Mouse (Mus musculus): ENCODE measurements around the gene Adamts8.

The Adamts8 gene

DNA sequence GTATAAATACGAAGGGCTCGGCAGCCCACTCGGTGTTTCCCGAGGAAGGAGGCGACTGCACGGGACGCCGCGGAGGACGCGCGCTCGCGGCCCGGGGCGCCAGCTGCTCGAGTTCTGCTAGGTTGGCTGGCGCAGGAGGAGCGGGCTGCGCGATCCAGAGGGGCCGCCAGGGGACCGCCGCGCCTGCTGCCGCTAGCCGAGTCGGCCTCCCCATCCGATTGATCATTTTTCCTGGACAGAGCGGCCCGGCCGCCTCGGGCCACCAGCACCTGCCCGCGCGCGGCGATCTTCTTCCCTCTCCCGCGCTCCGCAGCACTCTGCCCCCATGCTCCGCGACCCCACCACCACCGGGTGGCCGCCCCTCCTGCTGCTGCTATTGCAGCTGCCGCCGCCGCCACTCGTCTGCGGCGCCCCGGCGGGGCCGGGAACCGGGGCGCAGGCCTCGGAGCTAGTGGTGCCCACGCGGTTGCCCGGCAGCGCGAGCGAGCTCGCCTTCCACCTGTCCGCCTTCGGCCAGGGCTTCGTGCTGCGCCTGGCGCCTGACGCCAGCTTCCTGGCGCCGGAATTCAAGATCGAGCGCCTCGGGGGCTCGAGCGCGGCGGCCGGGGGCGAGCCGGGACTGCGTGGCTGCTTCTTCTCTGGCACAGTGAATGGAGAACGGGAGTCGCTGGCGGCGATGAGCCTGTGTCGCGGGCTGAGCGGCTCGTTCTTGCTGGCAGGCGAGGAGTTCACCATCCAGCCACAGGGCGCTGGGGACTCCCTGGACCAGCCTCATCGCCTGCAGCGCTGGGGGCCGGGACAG is at the start of gene Adamts8:
Adamts8 (plus strand) TSS at position 51 of the 802 bp plus-strand sequence.
- in situ Hi-C loops (cut with MboI; ENCODE audit: low sequenced_read_pairs), result no loop called here

DNA sequence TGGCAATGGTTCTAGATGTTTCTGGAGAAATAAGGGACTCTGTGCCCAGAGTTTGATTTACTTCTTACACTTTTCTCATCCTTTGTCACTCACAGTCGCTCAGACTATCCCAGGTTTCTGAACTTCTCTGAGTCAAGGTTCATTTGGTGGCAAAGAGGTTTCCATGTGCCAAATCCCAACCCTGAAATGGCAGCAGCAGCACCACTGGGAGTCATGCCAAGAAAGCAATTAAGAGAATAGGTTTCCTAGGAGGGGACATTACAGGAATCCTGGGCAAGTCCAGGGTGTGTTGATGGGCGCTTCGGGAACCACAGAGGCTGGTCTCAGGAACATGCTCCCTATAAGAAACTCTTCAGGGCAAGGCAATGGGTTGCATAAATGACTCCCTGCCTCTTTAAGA is 46.7 kb upstream of the Adamts8 start:
- in situ Hi-C loops (cut with MboI; ENCODE audit: low sequenced_read_pairs), result no loop called here

DNA sequence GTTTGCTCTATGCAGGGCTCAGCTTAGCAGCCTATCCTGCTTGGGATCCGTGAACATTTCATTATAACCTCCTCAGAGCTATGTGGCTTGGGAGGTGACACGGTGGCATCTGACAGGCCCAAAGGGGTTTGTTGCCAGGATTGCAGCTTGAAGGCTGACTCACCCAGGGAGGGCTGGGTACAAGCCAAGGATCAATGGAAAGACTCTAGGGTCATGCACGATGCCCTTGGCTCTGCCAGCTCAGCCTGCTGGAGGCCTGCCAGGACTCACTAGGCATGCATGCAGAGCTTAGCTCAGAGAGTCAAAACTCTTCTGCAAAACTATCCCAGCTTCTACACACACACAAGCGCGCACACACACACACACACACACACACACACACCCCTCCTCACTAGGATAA is 45.6 kb upstream of the Adamts8 start:
- in situ Hi-C loops (cut with MboI; ENCODE audit: low sequenced_read_pairs), result no loop called here

DNA sequence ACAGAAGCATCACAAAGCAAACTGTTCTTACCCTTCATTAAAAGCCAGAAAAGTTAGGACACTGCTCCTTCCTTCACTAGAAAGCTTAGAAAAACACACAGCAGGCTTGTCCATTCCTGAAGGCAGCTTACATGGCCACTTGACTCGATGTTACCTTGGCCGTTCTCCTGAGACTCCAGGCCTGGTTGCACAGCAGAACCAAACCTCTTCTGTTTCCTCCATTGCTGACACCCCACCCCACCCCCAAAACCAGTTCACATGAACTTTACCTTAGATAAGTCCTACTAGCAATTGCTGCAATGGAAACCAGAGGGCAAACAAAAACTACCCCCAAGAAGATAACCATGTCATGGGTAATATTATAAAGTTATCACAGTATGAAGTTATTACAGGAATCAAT is 45.2 kb upstream of the Adamts8 start:
- in situ Hi-C loops (cut with MboI; ENCODE audit: low sequenced_read_pairs), result no loop called here

DNA sequence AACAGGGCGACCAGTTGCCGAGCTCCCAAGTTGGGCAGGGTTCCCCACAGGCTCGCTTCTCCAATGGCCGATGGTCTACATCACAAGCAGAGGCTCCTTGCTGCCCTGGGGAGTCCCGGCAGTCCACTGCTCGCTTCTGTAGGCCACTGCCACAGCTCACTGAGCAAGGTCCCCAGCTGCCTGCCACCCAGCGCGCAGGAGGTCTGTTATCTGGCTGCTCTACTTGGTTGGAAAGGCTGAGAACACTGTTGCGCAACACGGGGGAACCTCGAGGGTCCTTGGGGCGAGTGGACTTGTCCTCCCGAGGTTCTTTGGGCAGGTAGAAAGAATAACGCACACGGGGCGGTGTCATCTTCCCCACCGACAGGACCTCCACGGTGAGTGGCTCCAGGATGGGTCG is 40.2 kb upstream of the Adamts8 start:
- in situ Hi-C loops (cut with MboI; ENCODE audit: low sequenced_read_pairs), result no loop called here

DNA sequence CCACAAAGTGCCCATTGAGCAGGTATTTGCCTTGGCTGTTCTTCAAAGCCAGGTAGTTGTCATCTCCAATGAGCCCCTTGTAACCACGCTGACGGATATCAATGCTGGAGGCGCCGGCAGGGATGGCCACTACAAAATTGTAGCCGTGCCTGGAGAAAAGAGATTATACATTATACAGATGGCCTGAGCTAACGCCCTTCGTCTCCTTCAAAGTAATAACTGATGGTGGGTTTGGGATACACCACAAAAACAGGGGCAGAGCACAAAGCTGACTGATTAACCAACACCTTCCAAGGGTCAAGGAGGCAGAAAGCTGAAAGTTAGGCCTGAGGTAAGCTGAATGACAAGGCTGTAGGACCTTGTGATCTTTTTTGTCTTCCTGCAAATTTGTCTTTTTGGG is 39.7 kb upstream of the Adamts8 start:
- in situ Hi-C loops (cut with MboI; ENCODE audit: low sequenced_read_pairs), result no loop called here

DNA sequence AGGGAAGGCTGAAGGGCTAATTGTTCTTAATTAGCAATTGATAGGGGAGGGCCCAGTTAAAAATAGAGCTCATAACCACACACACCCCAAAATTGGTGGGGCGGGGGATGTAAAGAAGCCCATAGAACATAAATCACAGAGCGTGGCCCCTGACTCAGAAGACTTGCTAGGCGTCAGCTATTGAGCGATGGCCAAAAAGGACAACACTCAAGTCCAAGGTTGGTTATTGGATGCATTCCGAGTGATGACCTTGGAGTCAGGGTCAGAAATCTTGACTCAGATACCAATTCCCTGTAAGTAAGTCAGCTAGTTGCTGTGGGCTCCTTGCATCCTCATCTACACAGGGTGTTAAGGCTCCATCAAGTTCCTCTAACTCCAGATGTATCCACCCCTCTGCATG is 39.1 kb upstream of the Adamts8 start:
- in situ Hi-C loops (cut with MboI; ENCODE audit: low sequenced_read_pairs), result no loop called here

DNA sequence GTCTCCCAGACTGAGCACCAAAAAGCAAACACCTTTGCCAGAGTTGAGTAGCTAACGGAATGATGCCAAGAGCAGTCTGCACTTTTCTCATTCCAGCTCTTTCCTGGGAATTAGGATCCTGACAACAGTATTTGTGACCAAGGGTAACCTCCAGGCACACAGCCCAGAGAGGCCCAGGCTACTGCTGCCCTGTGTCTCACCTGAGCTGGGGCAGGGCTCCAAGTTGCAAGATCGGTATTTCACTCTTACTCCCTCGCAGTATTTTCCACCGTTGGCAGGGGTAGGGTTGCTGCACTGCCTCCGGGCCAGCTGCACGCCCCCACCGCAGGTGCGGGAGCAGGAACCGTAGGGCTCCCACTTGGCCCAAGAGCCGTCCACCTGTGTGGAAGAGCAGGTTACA is 36.5 kb upstream of the Adamts8 start:
- in situ Hi-C loops (cut with MboI; ENCODE audit: low sequenced_read_pairs), result no loop called here

DNA sequence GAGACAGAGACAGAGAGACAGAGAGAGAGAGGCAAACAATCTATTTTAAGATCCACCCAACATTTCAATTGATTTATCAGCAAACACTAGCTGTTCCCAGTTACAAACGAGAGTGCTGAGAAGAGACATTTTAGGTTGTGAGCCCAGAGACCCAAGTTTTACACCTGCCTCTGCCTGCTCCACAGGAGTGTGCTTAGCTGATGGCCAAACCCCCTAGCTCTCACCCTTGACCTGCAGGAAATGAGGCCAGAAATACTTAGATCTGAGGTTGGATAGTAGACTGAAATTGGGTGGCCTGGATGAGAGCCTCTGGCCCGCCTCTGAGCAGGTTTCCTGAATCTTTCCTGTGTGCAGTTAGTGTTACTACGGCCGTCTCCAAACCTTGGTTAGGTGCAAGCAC is 35.9 kb upstream of the Adamts8 start:
- in situ Hi-C loops (cut with MboI; ENCODE audit: low sequenced_read_pairs), result no loop called here

DNA sequence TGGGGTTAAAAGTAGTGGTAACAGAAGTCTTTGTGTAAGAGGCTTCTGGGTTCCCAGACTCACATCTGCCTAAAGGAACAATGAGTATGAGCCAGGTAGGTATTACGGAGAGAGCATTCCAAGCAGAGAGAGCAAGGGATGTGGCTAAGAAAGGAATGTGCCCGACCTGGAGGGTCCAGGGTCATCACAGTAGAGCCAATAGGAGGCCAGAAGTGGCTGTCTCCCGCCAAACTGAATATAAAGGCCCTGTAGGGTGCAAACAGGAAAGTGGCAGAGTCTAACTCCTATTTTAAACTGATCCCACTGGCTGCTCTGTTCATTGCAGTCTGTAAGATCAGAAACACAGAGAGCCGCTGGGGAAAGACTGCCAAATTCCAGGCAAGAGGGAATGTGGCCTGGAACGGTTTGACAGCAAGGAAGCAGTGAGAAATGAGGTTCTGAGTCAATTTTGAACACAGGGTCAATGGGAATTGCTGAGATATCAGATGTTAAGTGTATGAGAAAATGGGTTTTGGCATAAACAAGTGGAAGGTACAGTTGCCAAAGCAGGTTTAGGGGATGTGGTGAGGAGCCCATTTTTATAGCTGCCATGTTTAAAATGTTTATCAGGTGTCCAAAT is 34.6 kb upstream of the Adamts8 start:
- in situ Hi-C loops (cut with MboI; ENCODE audit: low sequenced_read_pairs), result no loop called here

DNA sequence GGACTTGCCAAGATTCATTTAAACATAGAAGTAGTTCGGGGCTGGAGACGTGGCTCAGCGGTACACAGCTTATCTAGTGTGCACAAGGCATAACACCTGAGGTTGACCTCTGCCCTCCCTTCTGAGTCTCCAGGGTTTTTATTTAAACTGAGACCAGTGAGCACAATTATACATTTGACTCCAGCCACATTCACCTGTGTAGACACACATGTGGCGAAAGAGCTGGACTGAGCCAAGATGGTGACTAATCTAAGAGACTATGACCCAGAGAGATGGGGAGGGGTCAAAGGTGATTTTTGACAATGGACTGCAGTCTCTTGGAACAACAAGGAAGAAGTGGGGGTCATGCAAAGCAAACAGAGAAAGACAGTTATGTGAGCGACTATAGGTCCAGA is 34.1 kb upstream of the Adamts8 start:
- in situ Hi-C loops (cut with MboI; ENCODE audit: low sequenced_read_pairs), result no loop called here

DNA sequence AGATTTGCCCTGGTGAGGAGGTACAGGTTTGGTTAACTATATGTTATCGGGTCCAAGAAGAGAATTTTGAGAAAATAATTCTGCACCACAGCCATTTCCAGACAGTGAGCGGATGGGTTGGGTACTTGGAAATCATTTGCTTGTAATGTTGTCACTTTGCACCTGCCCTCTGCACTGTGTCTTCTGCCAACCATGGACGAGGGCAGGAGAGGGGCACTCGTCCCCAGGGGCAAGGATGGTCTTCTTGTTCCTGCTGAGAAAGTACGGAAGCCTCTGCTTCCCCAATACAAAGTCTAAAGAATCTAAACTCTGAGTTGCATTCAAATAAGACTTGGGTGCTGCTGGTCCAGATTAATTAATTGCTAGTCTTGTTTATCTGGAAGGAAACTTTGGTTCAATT is 33.4 kb upstream of the Adamts8 start:
- in situ Hi-C loops (cut with MboI; ENCODE audit: low sequenced_read_pairs), result no loop called here

DNA sequence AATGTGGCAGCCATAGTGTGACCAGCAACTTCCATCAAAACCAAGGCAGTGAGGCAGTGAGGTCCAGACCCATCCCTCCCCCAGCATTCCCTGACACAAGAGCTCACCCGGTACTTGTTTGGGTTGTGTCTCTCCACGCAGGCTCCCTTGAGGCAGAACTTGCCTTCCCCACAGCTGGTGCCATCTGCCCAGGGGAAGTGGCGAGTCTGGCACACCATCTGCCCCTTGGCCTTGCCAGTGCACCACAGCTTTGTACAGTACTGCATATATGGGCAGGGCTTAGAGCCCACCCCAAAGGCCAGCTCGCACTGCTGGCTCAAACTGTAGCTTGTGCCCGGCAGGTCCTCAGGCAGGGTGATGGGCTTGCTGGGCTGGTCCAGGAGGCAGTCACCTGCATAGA is 31.9 kb upstream of the Adamts8 start:
- in situ Hi-C loops (cut with MboI; ENCODE audit: low sequenced_read_pairs), result no loop called here

DNA sequence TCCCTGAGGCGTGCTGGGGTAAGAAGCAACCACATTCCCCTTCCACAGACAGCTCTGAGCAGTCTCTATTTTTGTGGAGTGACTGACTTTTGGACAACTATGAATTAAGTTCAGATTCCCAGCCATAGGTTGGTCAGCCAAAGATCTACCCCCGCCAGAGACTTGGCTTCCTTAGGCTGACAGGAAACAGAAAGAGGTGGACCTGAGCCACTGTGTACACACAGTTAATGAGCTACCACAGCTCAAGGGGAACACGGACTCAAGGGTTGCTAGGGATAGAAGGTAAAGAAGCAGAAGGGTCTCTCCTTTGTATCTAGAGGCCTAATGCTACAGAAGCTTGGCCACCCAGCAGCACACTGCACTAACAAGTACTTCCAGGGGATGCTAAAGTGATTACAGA is 30.2 kb upstream of the Adamts8 start:
- in situ Hi-C loops (cut with MboI; ENCODE audit: low sequenced_read_pairs), result no loop called here

DNA sequence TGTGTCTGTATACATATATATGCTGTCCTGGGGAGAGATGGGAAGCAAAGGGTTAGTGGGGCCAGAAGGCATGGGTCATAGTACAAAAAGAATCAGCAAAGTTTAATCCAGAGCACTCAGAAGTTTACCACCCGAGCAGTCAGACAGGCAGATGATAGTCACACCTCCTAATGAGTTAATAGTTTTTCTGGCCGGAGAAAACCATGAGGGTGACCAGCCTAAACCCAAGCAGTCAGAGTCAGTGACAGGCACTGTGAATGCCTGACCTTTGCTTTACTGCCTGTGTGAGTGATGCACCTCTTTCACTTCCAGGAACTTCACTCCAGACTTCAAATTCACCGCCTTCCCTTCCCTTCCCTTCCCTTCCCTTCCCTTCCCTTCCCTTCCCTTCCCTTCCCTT is 28.9 kb upstream of the Adamts8 start:
- in situ Hi-C loops (cut with MboI; ENCODE audit: low sequenced_read_pairs), result no loop called here

DNA sequence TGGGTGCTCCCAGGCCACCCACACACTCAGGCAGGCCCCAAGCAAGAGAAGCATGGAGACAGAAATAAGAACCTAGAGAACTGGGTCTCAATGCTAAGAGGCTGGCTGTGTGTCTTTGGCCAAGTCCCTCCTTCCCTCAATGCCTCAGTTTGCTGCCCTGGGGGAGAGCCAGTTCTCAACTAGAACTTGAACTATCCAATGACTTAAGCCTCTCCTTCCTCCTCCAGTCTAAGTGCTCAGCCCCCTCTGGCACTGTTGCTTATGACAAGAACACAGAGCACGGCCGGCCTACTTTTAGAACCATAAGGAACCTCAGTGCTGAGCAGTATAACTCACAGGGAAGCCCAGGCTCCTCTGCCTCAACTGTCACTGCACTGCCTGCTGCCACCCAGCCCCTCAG is 28.1 kb upstream of the Adamts8 start:
- in situ Hi-C loops (cut with MboI; ENCODE audit: low sequenced_read_pairs), result no loop called here

DNA sequence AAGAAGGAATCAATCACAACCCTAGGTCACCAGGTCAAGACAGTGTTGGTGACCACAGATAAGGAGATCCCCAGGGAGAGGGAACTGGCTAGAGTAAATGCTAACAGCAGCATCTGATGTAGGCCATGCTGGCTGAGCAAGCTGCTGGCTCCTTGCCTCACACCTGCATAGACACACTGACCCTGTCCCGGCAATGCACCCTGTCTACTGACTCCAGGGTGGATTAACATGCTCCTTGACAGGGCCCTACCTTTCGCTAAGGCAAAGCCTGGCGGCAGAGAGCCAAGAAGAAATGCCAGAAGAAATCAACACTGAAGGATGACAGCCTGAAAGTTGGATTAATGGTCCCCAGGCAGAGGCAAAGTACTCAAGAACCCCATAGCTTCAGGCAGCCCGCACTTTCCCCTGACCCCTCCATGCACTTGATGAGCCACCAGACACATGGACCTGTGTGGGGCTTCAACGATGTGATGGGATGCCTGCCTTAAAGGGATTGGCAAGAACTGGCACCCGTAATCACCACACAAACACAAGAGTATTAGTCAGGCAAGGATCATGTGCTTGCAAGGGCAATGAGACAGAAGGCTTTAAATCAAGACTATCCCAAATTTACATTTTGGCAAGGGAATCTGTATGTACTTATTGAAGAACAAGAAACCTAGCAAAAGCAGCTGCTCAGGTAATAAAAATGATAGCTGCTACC is 25.9 kb upstream of the Adamts8 start:
- in situ Hi-C loops (cut with MboI; ENCODE audit: low sequenced_read_pairs), result no loop called here

DNA sequence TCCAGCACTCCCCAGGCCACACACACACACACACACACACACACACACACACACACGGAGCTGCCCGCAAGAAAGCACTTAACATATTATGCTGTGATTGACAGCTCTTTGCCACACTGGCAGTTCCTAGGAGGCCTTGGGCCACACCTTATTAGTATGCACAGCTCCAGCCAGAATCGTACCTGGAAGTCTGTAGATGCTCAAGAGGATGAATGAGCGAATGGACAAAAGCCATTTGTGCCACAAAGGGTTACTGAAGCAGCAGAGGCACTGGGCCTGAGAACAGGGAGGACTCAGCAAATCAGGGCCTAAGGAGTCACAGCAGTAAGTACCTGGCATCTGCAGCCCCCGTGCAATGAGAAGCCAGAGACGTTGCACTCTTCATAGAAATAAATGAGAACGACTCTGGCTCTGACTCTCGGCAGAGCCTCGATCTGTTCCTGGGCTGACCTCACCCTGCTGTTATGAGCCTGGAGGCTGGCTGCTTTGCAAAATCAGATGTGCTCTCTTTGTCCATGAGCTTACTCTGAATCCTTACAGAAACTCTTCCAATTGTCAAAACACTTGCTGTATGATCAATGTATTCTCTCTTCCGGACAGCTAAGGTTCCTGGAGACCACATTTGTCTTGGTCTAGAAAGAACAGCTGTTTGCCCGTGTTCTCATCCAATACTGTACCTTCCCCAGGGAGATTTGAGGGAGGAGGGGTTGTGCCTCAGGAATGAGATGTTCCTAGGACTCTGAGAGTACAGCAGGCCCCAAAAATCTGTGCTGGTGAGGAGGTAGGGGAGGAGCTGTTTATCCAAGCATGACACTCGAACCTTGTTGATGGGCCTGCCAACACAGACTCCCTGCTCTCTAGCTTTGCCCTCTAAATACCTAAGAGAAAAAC is 23.7 kb upstream of the Adamts8 start:
- in situ Hi-C loops (cut with MboI; ENCODE audit: low sequenced_read_pairs), result no loop called here

DNA sequence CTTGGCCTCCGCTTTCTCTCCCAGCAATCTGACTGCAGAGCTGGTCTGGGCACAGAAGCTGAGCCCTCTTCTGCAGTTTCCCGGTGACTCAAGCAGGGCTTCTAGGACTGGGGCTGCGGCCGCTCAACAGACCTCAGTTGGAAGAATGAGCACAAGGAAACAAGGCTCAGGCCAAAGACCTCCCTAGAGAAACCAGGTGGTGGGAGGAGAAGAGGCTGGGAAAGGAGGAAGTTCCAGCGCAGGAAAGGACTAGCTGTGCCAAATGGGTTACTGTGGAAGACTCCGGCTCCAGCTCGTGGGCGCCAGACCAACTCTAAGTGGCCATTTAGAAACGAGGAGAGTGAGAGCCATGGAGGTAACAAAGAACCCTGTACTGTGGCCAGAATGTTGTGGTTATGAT is 22.7 kb upstream of the Adamts8 start:
- in situ Hi-C loops (cut with MboI; ENCODE audit: low sequenced_read_pairs), result no loop called here

DNA sequence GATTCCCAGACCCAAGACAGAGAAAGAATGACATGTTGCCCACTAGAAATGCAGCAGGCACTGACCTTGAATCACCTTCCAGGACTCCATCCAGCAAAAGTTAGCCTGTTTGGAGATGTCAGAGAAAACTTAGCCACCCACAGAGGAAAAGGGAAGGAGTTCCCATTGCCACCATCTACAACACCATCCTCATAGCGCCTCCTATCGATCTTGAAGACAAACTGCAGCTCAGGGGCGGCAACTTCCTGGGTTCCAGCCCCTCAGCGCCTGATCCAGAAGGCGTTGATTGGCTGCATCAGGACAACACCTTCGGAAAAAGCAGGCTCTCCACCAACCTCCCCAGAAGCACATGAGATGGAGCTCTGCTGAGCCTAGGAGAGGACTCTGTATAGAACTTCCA is 21.6 kb upstream of the Adamts8 start:
- in situ Hi-C loops (cut with MboI; ENCODE audit: low sequenced_read_pairs), result no loop called here

Measured in CH12F3 (cell line).